Mouse (Mus musculus) R1 (cell line): ENCODE data around the gene Rassf8.

Experiments used
- DNase-seq: peaks from one replicate; pipeline ENCODE4 v3.0.0-alpha.2; 2018; ENCODE audit warnings: low read depth, low spot score

Gene Rassf8

GRCm38 (mm10) chr6:145747671-145748640, 1.4 kb downstream of the Rassf8 start:
- DNase-seq: no peak

DNA sequence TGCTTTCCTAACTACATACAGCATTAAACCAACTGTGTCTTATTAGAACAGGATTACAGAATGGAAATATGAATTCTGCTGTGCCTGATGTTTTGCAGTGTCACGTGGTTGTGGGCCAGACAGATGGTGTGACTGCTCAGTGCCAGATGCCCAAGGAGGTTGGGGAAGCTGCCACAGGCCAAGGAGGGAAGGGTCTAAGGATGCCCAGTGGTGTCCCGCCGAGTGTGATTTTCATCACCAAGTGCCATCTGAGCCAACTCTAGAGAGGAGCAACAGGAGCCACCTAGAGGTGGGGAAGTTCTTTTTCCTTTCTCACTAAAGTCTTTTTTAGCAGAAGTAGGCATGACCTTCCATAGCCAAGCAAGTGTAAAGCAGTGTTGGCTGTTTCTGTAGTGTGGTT, 3.8 kb downstream of the Rassf8 start:
- DNase-seq: no peak

GRCm38 (mm10) chr6:145753296-145753695, 6.7 kb downstream of the Rassf8 start:
- DNase-seq: no peak

- DNase-seq: no peak
Observed at GRCm38 (mm10) chr6:145754416-145754815, 7.9 kb downstream of the Rassf8 start.

DNA sequence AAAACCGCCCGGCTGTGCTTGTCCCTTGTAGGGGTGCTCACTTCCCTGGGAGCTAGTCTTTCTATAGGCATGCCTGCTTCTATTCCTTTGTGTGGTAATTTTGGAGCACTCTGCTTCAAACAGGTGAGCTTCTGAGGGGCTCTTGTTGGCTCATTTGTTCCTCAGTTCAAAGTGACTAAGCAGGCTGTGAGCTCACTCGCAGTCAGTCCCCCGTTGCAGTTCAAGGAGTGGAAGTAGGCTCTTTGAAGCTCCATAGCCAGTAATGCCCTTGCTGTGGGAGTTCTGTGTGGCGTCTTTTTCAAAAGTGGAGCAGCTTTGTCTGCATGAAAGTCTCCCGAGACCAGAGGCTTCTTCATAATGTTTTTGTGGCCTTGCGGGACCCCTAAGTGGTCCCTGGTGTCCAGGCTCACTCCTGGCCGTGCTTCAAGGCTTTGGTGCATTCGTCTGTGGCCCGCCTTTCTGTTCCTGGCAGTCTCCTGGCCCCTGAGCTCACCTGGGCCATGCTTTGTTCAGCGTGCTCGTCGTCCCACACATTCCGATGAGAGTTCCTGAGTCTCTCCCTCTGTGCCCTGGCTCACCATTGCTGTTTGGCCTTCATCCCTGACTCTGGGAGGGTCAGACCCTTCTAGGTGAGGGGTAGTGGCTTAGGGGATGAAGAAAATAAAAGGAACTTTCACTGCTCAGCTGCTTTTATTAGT, 9.5 kb downstream of the Rassf8 start:
- no peak for DNase-seq

DNA sequence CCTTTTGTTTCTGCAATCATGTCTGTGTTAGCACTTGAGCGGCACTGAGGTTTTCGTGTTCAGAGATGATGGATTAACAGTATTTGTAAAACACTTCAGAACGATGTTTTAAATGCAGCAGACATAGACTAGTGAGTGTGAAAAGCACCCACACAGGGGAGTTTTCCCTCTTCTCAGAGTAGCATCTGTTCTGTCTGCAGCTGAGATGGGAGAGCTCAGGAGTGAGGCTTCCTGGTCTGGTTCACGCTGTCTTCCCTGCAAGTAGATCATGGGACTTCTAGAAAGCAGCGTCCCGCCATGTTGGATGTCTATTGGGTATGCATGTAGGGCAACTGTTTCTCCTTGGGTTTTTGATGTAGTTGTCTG, 10.1 kb downstream of the Rassf8 start:
- no peak for DNase-seq

DNA sequence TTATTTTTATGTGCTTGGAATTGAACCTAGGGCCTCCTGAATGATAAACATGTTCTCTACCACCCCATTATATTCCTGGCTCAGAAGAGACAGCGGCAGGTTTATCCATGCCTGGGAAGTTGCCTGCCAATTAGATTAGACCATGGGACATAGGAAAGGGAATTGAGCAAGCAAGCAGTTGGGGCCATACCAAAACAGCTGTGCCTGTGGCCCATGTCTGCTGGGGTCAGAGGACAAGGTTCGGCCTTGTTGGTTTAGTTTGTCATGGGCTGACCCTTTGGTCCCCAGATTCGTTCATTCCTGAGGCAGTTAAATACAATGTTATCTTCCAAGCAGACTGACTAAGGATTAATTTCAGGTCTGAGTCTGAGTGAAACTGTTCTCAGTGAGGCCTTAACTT, 10.8 kb downstream of the Rassf8 start:
- DNase-seq: no peak

- DNase-seq: no peak
Observed at GRCm38 (mm10) chr6:145758685-145759084, 12.1 kb downstream of the Rassf8 start.

DNA sequence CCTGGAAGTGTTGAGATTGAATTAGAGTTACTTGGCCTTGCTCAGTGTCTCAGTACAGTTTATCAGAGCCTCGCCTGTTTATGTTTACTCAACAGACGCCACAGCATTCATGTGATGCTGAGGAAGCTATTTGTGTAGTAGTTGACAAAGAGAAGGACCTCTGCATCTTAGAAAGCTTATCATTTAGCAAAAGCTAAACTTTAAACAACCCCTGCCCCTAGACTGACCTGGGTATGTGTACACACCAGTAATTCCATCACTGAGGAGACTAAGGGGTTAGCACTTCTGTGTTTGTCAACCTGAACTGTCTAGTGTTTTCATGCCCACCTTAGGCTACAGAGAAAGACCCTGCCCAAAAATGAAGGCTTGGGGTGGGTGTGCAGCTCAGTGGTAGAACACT, 12.9 kb downstream of the Rassf8 start:
- DNase-seq: no peak

DNA sequence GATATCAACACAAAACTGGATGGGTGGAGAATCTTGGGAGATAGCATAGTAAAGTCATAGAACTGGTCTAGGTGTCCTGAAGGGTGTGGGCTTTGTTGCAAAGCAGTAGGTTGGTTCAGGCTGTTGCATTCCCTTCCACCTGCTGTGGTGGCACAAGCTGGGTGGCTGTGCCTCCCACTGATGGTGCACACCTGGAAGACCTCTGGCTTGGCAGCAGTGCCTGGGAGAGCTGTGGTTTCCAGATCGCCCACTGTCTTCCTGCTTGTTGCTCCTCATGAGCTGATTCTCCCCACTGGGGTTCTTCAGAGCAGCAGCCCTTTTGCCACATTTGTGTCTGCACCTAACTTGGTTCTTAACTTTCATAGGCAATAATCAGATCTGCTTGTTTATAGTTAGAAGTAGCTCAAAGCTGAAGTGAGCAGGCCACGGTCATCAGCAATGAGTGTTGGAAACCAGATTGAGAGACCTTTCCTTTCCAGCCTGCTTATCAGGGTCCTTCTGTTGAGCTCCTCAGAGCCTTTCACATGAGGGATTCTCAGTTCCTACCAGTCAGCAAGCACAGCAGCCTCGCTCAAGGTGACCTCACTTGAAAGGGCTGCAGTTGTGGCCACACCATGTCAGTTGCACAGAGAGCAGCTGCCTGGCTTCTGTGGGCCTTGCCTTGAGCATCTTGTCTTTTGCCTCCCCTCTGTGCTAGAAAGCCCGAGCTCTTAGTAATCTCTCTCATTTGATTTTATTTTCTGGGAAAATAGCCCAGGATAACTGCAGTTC, 13.9 kb downstream of the Rassf8 start:
- no peak for DNase-seq

GRCm38 (mm10) chr6:145761151-145761935, 14.8 kb downstream of the Rassf8 start:
- no peak for DNase-seq

DNA sequence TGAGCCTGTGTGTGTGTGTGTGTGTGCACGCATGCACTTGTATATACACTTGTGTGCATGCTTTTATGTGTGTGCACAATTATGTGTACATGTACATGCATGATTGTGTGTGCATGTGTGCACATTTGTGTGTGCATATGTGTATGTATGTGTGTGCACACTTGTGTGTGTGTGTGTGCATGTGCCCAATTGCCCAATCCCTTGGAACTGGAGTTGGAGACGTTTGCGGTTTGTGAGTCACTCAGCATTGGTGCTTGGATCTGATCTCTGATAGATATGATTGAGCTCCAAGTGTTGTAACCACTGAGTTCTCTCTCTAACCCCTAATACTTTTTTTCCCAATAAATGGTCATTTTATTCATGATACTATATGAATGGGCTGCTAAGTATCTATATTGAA, 15.5 kb downstream of the Rassf8 start:
- no peak for DNase-seq

DNA sequence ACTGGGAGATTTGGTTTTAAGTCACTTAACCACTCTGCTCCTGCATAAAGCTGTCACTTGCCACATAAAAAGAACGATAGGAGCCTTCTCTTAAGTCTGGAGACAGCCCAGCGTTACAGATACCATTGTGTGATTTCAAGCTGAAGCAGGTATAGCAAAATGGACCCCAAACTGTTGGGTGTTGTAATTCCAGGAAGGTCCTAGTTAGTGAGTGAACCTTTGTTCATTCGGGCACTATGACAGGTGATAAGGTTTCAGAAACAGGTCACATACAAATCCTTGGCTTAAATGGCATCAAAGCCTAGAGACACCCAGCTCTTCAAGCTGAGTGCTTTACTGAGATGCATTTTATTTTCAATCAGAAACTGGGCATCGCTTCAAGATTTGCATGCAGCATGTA, 16.5 kb downstream of the Rassf8 start:
- DNase-seq: no peak

GRCm38 (mm10) chr6:145765011-145765410, 18.5 kb downstream of the Rassf8 start:
- DNase-seq: no peak

DNA sequence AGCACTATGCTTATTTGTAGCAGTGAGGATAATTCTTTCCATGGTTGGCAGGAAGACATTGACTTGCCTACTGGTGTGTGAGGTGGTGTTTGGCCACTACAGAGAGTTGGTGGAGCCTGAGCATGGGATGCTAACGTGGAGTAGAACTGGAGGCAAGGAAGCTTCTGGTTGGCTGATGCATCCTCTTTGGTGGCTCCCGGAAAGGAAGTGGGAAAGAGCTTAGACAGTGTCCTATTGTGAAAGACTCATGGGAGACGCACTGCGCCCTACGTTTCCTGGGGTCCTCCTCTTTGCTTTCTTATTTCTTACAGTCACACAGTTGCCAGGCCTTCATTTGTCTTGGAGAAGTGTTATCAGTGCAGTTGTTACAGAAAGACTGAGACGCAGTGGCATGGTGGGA, 20.4 kb downstream of the Rassf8 start:
- no peak for DNase-seq

DNA sequence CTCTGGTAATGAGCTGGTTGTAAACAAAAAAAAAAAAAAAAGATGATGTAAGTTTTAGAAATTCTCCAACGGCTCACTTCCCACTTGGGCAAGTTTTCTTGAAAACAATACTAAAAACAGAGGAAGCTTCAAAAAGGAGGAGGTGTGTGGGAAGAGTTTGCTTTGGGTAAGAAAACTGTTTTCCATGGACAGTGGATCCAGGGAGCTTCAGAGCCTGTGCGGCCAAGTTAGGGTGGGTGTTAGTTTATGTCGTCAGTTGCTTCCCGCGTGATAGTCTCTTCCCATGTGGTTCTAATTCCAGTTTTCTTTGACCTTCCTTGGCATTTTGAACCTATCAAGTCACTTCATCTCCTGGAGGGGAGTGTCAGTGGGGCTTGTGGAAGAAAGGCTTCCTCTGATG, 21.1 kb downstream of the Rassf8 start:
- DNase-seq: no peak

DNA sequence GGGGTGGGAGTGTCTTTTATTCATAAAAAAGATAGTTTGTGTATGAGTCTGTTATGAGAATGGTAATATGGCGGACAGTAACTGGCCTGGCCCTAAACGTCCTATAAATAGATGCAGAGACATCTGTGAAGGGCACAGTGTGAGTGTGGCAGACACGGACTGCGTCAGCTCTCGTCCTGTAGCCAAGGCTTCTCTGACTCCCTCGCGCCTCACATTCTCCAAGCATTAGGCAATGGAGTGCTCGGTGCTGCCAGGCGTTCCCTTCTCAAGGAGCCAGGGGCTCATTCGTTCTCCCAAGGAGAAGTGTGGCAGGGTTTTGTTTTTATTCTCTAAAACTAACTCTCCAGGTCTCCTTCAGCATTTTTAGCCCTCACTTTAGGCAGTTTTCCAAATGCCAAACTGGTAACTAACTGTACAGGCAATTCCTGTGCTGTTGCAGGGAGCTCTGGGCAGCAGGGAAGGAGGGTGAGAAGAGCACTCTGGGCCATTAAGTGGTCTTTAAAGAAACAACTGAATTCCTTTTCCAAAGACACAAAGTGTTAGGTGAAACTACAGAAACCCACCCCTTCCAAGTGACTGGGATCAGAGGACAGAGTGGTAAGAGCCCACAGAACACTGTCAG, 22.2 kb downstream of the Rassf8 start:
- no peak for DNase-seq

DNA sequence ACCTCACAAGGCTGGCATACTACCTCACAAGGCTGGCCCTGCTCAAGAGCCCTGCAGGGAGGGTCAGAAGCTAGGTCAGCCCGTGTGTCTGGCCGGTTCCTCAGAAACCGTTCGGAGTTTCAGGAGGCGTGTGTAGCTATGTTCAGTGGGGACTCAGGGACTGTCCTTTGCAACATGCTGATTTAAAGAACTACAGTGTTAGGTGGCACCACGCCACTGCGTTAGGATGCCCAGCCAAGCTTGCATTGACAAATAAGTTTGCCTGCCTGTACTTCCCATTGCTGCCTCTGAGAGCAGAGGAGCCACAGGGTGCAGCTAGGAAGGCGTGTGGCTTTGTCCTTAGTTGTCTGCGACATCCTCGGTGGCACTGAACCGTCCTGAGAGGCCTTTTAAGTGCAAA, 23.3 kb downstream of the Rassf8 start:
- DNase-seq: no peak

DNA sequence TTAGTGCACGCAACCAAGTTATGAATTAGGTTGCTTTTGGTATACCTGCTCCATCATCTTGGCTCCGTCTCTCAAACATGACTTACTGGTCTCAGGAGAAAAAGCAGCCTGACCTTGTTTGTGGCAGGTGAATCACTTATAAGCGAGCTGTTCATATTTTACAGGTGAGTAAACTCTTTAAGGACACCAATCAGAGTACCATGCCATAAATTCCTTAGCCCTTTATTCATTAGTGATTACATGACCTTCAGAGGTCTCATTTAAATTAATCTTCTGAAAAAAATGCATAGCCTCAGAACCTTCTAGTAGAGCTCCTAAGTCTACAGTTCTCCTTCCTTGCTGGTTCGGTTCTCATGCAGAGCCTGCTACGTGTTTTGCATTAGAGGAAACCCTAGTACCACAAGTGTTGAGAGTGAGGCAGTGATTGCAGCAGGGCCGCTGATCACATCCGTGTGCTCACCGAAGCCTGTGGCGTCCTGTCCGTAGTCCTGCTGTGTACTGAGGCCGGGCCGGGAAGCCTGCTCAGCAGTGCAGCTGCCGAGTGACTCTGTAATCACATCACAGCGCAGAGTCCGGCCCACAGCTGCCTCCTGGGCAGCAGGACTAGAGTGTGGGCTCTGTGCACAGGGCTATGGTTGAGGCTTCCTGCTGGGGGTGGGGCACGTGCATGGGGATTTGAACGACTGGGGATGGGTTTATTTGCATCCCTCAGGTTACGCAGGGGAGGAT, 23.9 kb downstream of the Rassf8 start:
- no peak for DNase-seq

DNA sequence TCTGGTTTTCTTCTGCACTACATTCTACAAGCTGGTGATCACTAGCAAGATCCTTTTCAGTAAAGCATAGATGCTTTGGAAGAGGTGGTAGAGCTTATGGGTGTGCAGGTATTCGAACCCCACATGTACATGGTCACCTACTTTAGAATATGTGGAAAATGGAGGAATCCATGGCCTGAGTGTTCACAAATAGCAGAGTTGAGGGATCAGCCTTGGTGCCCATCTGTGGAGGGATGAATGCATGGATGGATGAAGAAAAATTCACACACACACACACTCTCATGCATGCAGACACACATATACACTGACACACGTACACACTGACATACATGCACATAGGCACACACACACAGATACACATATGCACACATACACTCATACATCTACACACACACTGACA, 27.9 kb downstream of the Rassf8 start:
- no peak for DNase-seq
